Mouse (Mus musculus) heart, embryonic 15.5 days (tissue): ENCODE data around the gene Exoc5. TPM values are rescaled to one million over a fixed set of nuclear protein-coding genes. Genes with fewer than 3 reads are reported as not detected.
"Not testable (repeated sequence)": the region's sequence is repeated elsewhere in the genome, so short reads cannot be mapped to it uniquely, and the experiment has no call there.

Experiments used
- ATAC-seq: fragments of 200-750 bp; cut with Nextera tagmentation; replicated peaks from 2 replicates; pipeline ENCODE4 v1.8.0; 2017; ENCODE audit warnings: low read depth, moderate TSS enrichment; ENCODE audit not compliant: insufficient number of reproducible peaks, insufficient read depth, low FRiP score
- H3K27ac ChIP-seq: fragments of 300-500 bp; sonication (generic); 2 replicates; pipeline ENCODE4 v1.5.1; 2015; ENCODE audit warnings: mild to moderate bottlenecking, inconsistent platforms
- H3K27me3 ChIP-seq: fragments of 300-500 bp; sonication (generic); 2 replicates; pipeline ENCODE4 v1.6.1; 2015; ENCODE audit warnings: inconsistent platforms
- H3K36me3 ChIP-seq: fragments of 300-500 bp; sonication (generic); 2 replicates; pipeline ENCODE4 v1.6.1; 2015; ENCODE audit warnings: mild to moderate bottlenecking, inconsistent platforms
- H3K4me1 ChIP-seq: fragments of 300-500 bp; sonication (generic); replicated peaks from 2 replicates; pipeline ENCODE4 v1.6.1; 2015; ENCODE audit warnings: inconsistent platforms
- H3K4me2 ChIP-seq: fragments of 300-500 bp; sonication (generic); 2 replicates; pipeline ENCODE4 v1.6.1; 2015; ENCODE audit warnings: inconsistent platforms, mild to moderate bottlenecking, moderate library complexity
- H3K4me3 ChIP-seq: fragments of 300-500 bp; sonication (generic); 2 replicates; pipeline ENCODE4 v1.5.1; 2015; ENCODE audit warnings: mild to moderate bottlenecking, inconsistent platforms
- H3K9ac ChIP-seq: fragments of 300-500 bp; sonication (generic); 2 replicates; pipeline ENCODE4 v1.6.1; 2015; ENCODE audit warnings: mild to moderate bottlenecking, inconsistent platforms
- H3K9me3 ChIP-seq: fragments of 300-500 bp; sonication (generic); replicated peaks from 2 replicates; pipeline ENCODE4 v1.6.1; 2016; ENCODE audit warnings: inconsistent platforms
- WGBS: fragments of 180-500 bp; shearing (Covaris S2); methylation state at CpG from one replicate; pipeline ENCODE4 v1.1.7; 2015; ENCODE audit warnings: mixed read lengths; 5-methylcytosine and 5-hydroxymethylcytosine counted together
- polyA plus RNA-seq: library from polyadenylated mRNA; unstranded; fragments of >200 nt; fragmentation: Nextera tagmentation; extraction: Ambion mirVana; gene quantifications from 2 replicates; pipeline ENCODE4 v1.2.1, GENCODE M21; 2015

Exoc5 gene
- polyA plus RNA-seq = 30.5 and 30.6 TPM in 2 replicates

GRCm38 (mm10) chr14:49066274-49066823 is at the start of gene Exoc5:
Gene Exoc5 (minus strand): TSS chr14:49066653.
- Histone ChIP-seq H3K4me1 (peaks cover 17% of the 10 kb centered on the region), H3K9ac (peak within 1 kb of the TSS; percentile 92), H3K4me3 (peak within 1 kb of the TSS; percentile 83), H3K27me3 (no peaks in the 10 kb centered on the region), H3K27ac (peak within 1 kb of the TSS; percentile 99), H3K4me2 (peak within 1 kb of the TSS; percentile 69), H3K9me3 (no peaks in the 10 kb centered on the region), H3K36me3 (no peaks in the 10 kb centered on the region)
- WGBS = under 1% methylated on average over 52 of the region's 53 CpGs
- ATAC-seq = peak; percentile 95

DNA sequence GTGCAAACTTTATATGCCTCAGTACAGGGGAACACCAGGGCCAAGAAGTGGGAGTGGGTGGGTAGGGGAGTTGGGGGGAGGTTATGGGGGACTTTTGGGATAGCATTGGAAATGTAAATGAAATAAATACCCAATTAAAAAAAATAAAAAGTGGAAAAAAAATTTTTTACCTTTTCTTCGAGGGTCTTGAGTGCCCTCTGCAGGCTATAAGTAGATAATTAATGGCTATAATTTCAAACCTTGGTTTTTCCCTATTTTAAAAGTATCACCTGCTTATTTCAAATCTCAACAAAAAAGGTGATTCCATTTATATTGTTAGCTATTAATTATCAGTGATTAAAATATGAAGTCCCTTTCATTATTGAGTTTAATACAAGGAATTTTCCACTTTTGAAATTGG is 25.3 kb upstream of the Exoc5 start:
- WGBS = 59% methylated on average over 1 of the region's 1 CpGs
- not testable (repeated sequence) for ATAC-seq, H3K4me2 ChIP-seq, H3K27ac ChIP-seq, H3K9ac ChIP-seq, H3K4me3 ChIP-seq, H3K36me3 ChIP-seq, H3K9me3 ChIP-seq, H3K27me3 ChIP-seq, H3K4me1 ChIP-seq

- Histone ChIP-seq H3K4me1 (no peaks in the 10 kb centered on the region), H3K9ac (no peak overlapping the region), H3K9me3 (no peaks in the 10 kb centered on the region), H3K4me3 (no peak overlapping the region), H3K27ac (no peak overlapping the region), H3K36me3 (peaks cover 3% of the 10 kb centered on the region; the same call in 1 of the 2 replicates), H3K4me2 (no peak overlapping the region), H3K27me3 (no peaks in the 10 kb centered on the region)
- no peak for ATAC-seq
- WGBS = 97% methylated on average over 4 of the region's 4 CpGs
Observed at GRCm38 (mm10) chr14:49091277-49091676, 24.8 kb upstream of the Exoc5 start.

- no peaks in the 10 kb centered on the region for H3K4me1 ChIP-seq
- H3K4me3 ChIP-seq = no peak overlapping the region
- H3K27ac ChIP-seq = no peak overlapping the region
- no peak for ATAC-seq
- no peaks in the 10 kb centered on the region for H3K27me3 ChIP-seq
- H3K36me3 ChIP-seq = peaks cover 7% of the 10 kb centered on the region; the same call in 1 of the 2 replicates
- no peak overlapping the region for H3K4me2 ChIP-seq
- H3K9me3 ChIP-seq = no peaks in the 10 kb centered on the region
- 72% methylated on average over 5 of the region's 5 CpGs for WGBS
- no peak overlapping the region for H3K9ac ChIP-seq
Observed at GRCm38 (mm10) chr14:49090102-49090501, 23.6 kb upstream of the Exoc5 start.

DNA sequence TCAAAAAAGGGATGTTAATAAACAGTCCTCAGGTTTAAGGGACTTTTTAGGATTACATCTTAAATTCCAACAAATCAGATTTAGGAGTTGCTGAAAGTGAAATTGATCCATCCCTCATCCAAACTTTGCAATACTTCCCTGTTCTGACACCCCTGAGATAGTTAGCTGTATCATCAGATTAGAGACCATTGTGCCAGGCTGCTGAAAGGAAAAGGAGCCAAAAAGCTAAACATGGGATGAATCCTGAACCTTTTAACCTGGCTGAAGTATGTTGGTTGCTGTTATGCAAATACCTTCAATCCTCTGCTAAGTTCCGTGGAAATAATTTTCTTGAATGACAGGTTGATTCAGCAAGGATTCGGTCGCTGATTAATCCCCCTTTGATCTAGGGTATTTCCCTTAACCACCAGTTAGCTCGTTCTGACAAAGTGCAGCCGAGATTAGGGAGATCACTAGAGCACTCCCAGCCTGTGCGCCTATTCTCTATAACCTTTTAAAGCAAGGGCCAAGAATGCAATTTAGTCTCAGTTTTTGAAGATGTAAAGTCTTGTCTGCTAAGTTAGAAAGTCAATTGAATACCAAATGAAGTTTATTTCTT is 23.1 kb upstream of the Exoc5 start:
- ATAC-seq = no peak
- Histone ChIP-seq H3K27me3 (no peaks in the 10 kb centered on the region), H3K4me3 (no peak overlapping the region), H3K4me2 (no peak overlapping the region), H3K9me3 (no peaks in the 10 kb centered on the region), H3K36me3 (peaks cover 10% of the 10 kb centered on the region; the same call in 1 of the 2 replicates), H3K9ac (no peak overlapping the region), H3K4me1 (no peaks in the 10 kb centered on the region), H3K27ac (no peak overlapping the region)
- 43% methylated on average over 6 of the region's 6 CpGs for WGBS

DNA sequence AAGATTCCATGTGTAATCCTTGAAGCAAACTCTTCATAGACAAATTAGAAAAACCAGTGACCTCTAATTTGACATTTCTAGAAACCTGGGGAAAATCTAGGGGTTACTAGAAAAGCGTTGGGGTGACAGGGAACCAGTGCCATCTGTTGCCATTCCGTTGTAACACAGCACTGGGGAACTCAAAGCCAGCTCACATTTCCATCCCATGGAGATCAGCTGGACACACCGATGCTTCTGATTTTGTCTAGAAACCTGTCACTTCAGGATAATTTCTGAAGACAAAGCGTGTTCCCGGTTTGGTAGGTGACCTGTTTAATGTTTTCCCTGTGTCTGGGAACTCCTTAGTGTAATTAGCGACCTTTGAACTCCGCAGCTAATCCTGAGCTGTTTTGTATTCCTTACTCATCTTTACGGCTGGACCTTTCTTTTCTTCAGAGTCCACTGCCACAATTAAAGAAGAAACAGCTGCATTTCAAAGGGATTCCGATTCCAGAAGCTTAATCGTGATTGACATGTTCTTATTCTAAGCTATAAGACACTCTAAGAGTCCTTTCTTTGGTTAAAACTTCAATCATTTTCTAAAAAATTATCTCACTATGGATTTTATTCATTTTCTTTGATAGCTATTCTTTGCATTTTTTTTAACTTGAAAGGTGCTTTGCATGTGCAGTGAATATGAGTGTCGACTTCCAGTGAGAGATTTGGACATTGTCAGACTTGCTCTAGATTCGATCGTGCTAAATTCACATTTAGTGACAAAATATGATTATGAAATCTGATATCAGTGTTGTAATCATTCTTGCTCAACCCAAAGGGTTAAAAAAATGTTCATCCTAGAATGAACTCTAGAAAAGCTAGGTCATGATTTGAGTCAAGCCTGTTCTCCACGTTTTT is 21.9 kb upstream of the Exoc5 start:
- Histone ChIP-seq H3K27me3 (no peaks in the 10 kb centered on the region), H3K4me1 (no peaks in the 10 kb centered on the region), H3K9ac (no peak overlapping the region), H3K9me3 (no peaks in the 10 kb centered on the region), H3K4me2 (no peak overlapping the region), H3K36me3 (peaks cover 17% of the 10 kb centered on the region; the same call in 1 of the 2 replicates), H3K27ac (no peak overlapping the region), H3K4me3 (no peak overlapping the region)
- WGBS = 79% methylated on average over 14 of the region's 14 CpGs
- no peak for ATAC-seq

DNA sequence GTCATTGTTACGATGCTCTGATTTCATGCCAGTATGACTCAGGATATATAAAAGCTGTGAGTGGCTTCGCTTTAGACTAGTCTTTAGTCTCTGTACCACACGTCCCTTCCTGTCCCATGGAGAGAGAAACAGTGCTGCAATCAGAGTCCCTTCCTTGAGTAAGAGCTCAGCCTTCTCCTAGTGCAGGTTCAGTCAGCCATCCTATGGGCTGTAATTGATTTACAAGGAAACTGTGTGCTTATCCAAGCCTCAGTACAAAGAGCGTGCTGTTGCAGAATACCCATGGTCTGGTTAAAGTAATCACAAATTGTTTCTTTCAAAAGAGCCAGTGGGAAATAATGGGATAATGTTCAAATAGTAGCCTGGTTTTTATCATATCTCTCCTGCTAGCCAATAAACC is 20.1 kb upstream of the Exoc5 start:
- Histone ChIP-seq H3K4me1 (no peaks in the 10 kb centered on the region), H3K27me3 (no peaks in the 10 kb centered on the region), H3K9me3 (no peaks in the 10 kb centered on the region), H3K9ac (no peak overlapping the region), H3K36me3 (peaks cover 17% of the 10 kb centered on the region; the same call in 1 of the 2 replicates), H3K27ac (no peak overlapping the region), H3K4me2 (no peak overlapping the region), H3K4me3 (no peak overlapping the region)
- 89% methylated on average over 4 of the region's 4 CpGs for WGBS
- no peak for ATAC-seq

DNA sequence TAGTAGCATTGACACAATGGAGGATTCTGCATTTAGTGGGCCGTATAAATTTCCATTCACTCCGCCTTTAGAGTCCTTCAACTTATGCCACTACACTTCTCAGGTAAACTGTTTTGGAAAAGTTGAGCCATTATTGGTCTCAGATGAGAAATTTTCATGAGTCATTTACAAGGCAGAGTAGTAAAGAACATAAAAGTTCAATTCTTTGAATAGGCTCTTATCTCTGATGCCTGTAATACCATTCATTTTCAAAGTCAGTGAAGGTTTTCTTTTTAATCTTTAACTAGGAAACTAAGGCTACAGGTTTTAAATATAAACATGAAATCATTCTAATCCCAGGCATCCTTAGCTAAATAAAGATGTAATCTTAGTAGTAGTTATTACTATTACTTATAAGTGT is 12.4 kb upstream of the Exoc5 start:
- Histone ChIP-seq H3K4me3 (no peak overlapping the region), H3K9me3 (no peaks in the 10 kb centered on the region), H3K9ac (no peak overlapping the region), H3K27ac (no peak overlapping the region), H3K4me2 (no peak overlapping the region), H3K36me3 (peaks cover 6% of the 10 kb centered on the region; the same call in 1 of the 2 replicates), H3K4me1 (no peaks in the 10 kb centered on the region), H3K27me3 (no peaks in the 10 kb centered on the region)
- no peak for ATAC-seq
- WGBS = 95% methylated on average over 2 of the region's 2 CpGs

- WGBS = 71% methylated on average over 2 of the region's 2 CpGs
- Histone ChIP-seq H3K9ac (no peak overlapping the region), H3K4me3 (no peak overlapping the region), H3K4me1 (no peaks in the 10 kb centered on the region), H3K4me2 (no peak overlapping the region), H3K36me3 (peaks cover 9% of the 10 kb centered on the region; the same call in 1 of the 2 replicates), H3K9me3 (no peaks in the 10 kb centered on the region), H3K27me3 (no peaks in the 10 kb centered on the region), H3K27ac (no peak overlapping the region)
- ATAC-seq = no peak
Observed at GRCm38 (mm10) chr14:49074361-49074760, 7.9 kb upstream of the Exoc5 start.

DNA sequence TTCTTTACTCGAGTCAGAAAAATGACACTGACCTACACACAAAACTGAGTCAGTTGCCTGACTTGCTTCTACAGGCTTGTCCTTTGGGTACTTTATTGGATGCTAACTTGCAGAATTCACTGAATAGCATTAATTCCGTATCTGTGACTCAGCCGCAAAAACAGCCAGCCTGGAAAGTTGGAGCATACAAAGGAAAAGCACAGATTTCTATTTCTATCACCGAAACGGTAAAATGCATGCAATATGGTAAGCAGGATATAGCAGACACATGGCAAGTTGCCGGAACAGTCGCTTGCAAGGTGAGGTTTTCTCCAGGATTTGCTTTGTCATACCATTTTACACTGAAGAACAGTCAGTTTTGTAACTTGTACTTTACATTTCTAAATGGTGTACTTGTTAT is 7.4 kb upstream of the Exoc5 start:
- 92% methylated on average over 7 of the region's 7 CpGs for WGBS
- H3K27me3 ChIP-seq = no peaks in the 10 kb centered on the region
- H3K9me3 ChIP-seq = no peaks in the 10 kb centered on the region
- H3K4me2 ChIP-seq = no peak overlapping the region
- H3K27ac ChIP-seq = no peak overlapping the region
- ATAC-seq = no peak
- peaks cover 7% of the 10 kb centered on the region; the same call in 1 of the 2 replicates for H3K36me3 ChIP-seq
- H3K4me1 ChIP-seq = no peaks in the 10 kb centered on the region
- no peak overlapping the region for H3K4me3 ChIP-seq
- H3K9ac ChIP-seq = no peak overlapping the region

- Histone ChIP-seq H3K9me3 (no peaks in the 10 kb centered on the region), H3K4me2 (no peak overlapping the region), H3K27ac (no peak overlapping the region), H3K4me1 (peaks cover 2% of the 10 kb centered on the region), H3K4me3 (no peak overlapping the region), H3K27me3 (no peaks in the 10 kb centered on the region), H3K9ac (no peak overlapping the region), H3K36me3 (peaks cover 7% of the 10 kb centered on the region; the same call in 1 of the 2 replicates)
- ATAC-seq = no peak
- WGBS = 84% methylated on average over 2 of the region's 2 CpGs
Observed at GRCm38 (mm10) chr14:49072837-49073236, 6.4 kb upstream of the Exoc5 start.
